Mouse (Mus musculus): ENCODE measurements around the gene Krt75.
A peak's percentile ranks its signal among the peaks of the same experiment; 100 is the strongest.

The Krt75 gene

GRCm38 (mm10) chr15:101573796-101574345, at the start of gene Krt75:
TSS of gene Krt75 (minus strand) at chr15:101573904.
- DNase-seq (ENCODE audit: low read depth, low spot score) = no peak

- no peak for DNase-seq (ENCODE audit: low read depth, low spot score)
Measured at GRCm38 (mm10) chr15:101599123-101599522, 25.4 kb upstream of the Krt75 start.

GRCm38 (mm10) chr15:101588216-101588615, 14.5 kb upstream of the Krt75 start:
- no peak for DNase-seq (ENCODE audit: low read depth, low spot score)

GRCm38 (mm10) chr15:101584456-101584855, 10.8 kb upstream of the Krt75 start:
- DNase-seq (ENCODE audit: low read depth, low spot score) = no peak

GRCm38 (mm10) chr15:101583211-101583965, 9.7 kb upstream of the Krt75 start:
- DNase-seq (ENCODE audit: low read depth, low spot score) = no peak

GRCm38 (mm10) chr15:101581701-101582100, 8.0 kb upstream of the Krt75 start:
- no peak for DNase-seq (ENCODE audit: low read depth, low spot score)

- no peak for DNase-seq (ENCODE audit: low read depth, low spot score)
Measured at GRCm38 (mm10) chr15:101575506-101575905, 1.8 kb upstream of the Krt75 start.

- DNase-seq (ENCODE audit: low read depth, low spot score) = no peak
Measured at GRCm38 (mm10) chr15:101567780-101568179, 5.9 kb downstream of the Krt75 start.

GRCm38 (mm10) chr15:101562850-101563249, 10.9 kb downstream of the Krt75 start, which contains the start of gene Krt90:
TSS of gene Krt90 (minus strand) at chr15:101562950.
- DNase-seq (ENCODE audit: low read depth, low spot score) = no peak

- DNase-seq (ENCODE audit: low read depth, low spot score) = peak; percentile 80
Measured at GRCm38 (mm10) chr15:101558034-101558646, 15.6 kb downstream of the Krt75 start.

GRCm38 (mm10) chr15:101553169-101553568, 20.5 kb downstream of the Krt75 start:
- DNase-seq (ENCODE audit: low read depth, low spot score) = peak; percentile 54

- DNase-seq (ENCODE audit: low read depth, low spot score) = no peak
Measured at GRCm38 (mm10) chr15:101552188-101552587, 21.5 kb downstream of the Krt75 start.

GRCm38 (mm10) chr15:101550567-101550966, 23.1 kb downstream of the Krt75 start, which contains the start of gene Krt82:
TSS of gene Krt82 (minus strand) at chr15:101550667.
- no peak for DNase-seq (ENCODE audit: low read depth, low spot score)

- no peak for DNase-seq (ENCODE audit: low read depth, low spot score)
Measured at GRCm38 (mm10) chr15:101544478-101544877, 29.2 kb downstream of the Krt75 start.

- DNase-seq (ENCODE audit: low read depth, low spot score) = no peak
Measured at GRCm38 (mm10) chr15:101542543-101542942, 31.2 kb downstream of the Krt75 start.

GRCm38 (mm10) chr15:101538580-101538900, 35.2 kb downstream of the Krt75 start:
- DNase-seq (ENCODE audit: low read depth, low spot score) = no peak

- peak; percentile 27 for DNase-seq (ENCODE audit: low read depth, low spot score)
Measured at GRCm38 (mm10) chr15:101537864-101538579, 35.7 kb downstream of the Krt75 start.

GRCm38 (mm10) chr15:101536054-101536850, 37.5 kb downstream of the Krt75 start:
- DNase-seq (ENCODE audit: low read depth, low spot score) = no peak

- DNase-seq (ENCODE audit: low read depth, low spot score) = no peak
Measured at GRCm38 (mm10) chr15:101532720-101533119, 41.0 kb downstream of the Krt75 start, which contains the start of gene Krt84. TSS of gene Krt84 (minus strand) at chr15:101532820.

- DNase-seq (ENCODE audit: low read depth, low spot score) = no peak
Measured at GRCm38 (mm10) chr15:101522556-101523232, 51.0 kb downstream of the Krt75 start.

GRCm38 (mm10) chr15:101519792-101520191, 53.9 kb downstream of the Krt75 start:
- DNase-seq (ENCODE audit: low read depth, low spot score) = peak; percentile 82
